Mouse (Mus musculus) testis, adult 2 months (tissue): ENCODE results near the gene Taok2.

ENCODE experiments used
- CTCF ChIP-seq: fragments of 200-500 bp; IDR thresholded peaks from 2 replicates; pipeline ENCODE4 v1.5.1; 2012; ENCODE audit warnings: low read depth, mild to moderate bottlenecking, inconsistent platforms, low read length, moderate library complexity; ENCODE audit not compliant: control insufficient read depth, insufficient read depth, insufficient replicate concordance
- POLR2A ChIP-seq: fragments of 200-500 bp; IDR thresholded peaks from 2 replicates; pipeline ENCODE4 v1.6.1; 2012; ENCODE audit warnings: low read depth, mild to moderate bottlenecking, inconsistent platforms, low read length, moderate library complexity; ENCODE audit not compliant: control insufficient read depth

- no peak for TF ChIP-seq CTCF
- TF ChIP-seq POLR2A, result peak; percentile 89
These were observed 44.0 kb upstream of the Taok2 start, which contains the start of gene Kctd13 for GRCm38 (mm10) chr7:126928384-126929037.
